Mouse (Mus musculus): ENCODE measurements around the gene Olfr1286. TPM values are rescaled to one million over a fixed set of nuclear protein-coding genes. Genes with fewer than 3 reads are reported as not detected.

Olfr1286 gene
- not detected in 2 replicates for polyA plus RNA-seq (2014; fragmentation: Nextera tagmentation; extraction: Ambion mirVana)

- Histone ChIP-seq H3K9ac (ENCODE audit: low read depth, low read length) (no peak within 1 kb of the TSS), H3K4me3 (ENCODE audit: low read depth, low read length) (no peak within 1 kb of the TSS), H3K36me3 (ENCODE audit: control insufficient read depth, insufficient read depth, low read length) (no peaks in the 10 kb centered on the region), H3K9me3 (ENCODE audit: control insufficient read depth, low read length) (no peaks in the 10 kb centered on the region), H3K27me3 (ENCODE audit: control insufficient read depth, insufficient read depth, low read length) (no peaks in the 10 kb centered on the region), H3K4me2 (replicated peaks; ENCODE audit: low read depth, low read length) (no peak within 1 kb of the TSS), H3K27ac (ENCODE audit: low read depth, low read length) (no peak within 1 kb of the TSS), H3K4me1 (replicated peaks; ENCODE audit: control insufficient read depth, insufficient read depth, low read length) (no peaks in the 10 kb centered on the region)
- DNase-seq (ENCODE audit: low spot score) = no peak
- 77% methylated on average over 1 of the region's 1 CpGs for WGBS
- ATAC-seq (ENCODE audit: low FRiP score) = no peak
These were observed at the start of gene Olfr1286 for GRCm38 (mm10) chr2:111422931-111423330. Gene Olfr1286 (minus strand): TSS chr2:111423115.

GRCm38 (mm10) chr2:111448842-111449241 lies 25.9 kb upstream of the Olfr1286 start, which contains the start of gene Olfr1287:
Gene Olfr1287 (plus strand): TSS chr2:111449142.
- no peak within 1 kb of the TSS for H3K27ac ChIP-seq (ENCODE audit: low read depth, low read length)
- H3K4me2 ChIP-seq (replicated peaks; ENCODE audit: low read depth, low read length) = no peak within 1 kb of the TSS
- H3K9me3 ChIP-seq (ENCODE audit: control insufficient read depth, low read length) = no peaks in the 10 kb centered on the region
- no peak for ATAC-seq (ENCODE audit: low FRiP score)
- WGBS = 86% methylated on average over 1 of the region's 1 CpGs
- H3K4me3 ChIP-seq (ENCODE audit: low read depth, low read length) = no peak within 1 kb of the TSS
- H3K4me1 ChIP-seq (replicated peaks; ENCODE audit: control insufficient read depth, insufficient read depth, low read length) = no peaks in the 10 kb centered on the region
- no peak for DNase-seq (ENCODE audit: low spot score)
- no peaks in the 10 kb centered on the region for H3K27me3 ChIP-seq (ENCODE audit: control insufficient read depth, insufficient read depth, low read length)
- no peaks in the 10 kb centered on the region for H3K36me3 ChIP-seq (ENCODE audit: control insufficient read depth, insufficient read depth, low read length)
- no peak within 1 kb of the TSS for H3K9ac ChIP-seq (ENCODE audit: low read depth, low read length)

- ATAC-seq (ENCODE audit: low FRiP score) = no peak
- Histone ChIP-seq H3K4me1 (replicated peaks; ENCODE audit: control insufficient read depth, insufficient read depth, low read length) (no peaks in the 10 kb centered on the region), H3K4me2 (replicated peaks; ENCODE audit: low read depth, low read length) (no peak within 1 kb of the TSS), H3K9me3 (ENCODE audit: control insufficient read depth, low read length) (no peaks in the 10 kb centered on the region), H3K27me3 (ENCODE audit: control insufficient read depth, insufficient read depth, low read length) (no peaks in the 10 kb centered on the region), H3K4me3 (ENCODE audit: low read depth, low read length) (no peak within 1 kb of the TSS), H3K27ac (ENCODE audit: low read depth, low read length) (no peak within 1 kb of the TSS), H3K36me3 (ENCODE audit: control insufficient read depth, insufficient read depth, low read length) (no peaks in the 10 kb centered on the region), H3K9ac (ENCODE audit: low read depth, low read length) (no peak within 1 kb of the TSS)
- WGBS = 86% methylated on average over 1 of the region's 1 CpGs
- no peak for DNase-seq (ENCODE audit: low spot score)
These were observed 47.7 kb downstream of the Olfr1286 start, which contains the start of gene Olfr1284 for GRCm38 (mm10) chr2:111375222-111375621. Gene Olfr1284 (plus strand): TSS chr2:111375522.

Other genes starting within 250 kb of the Olfr1286 start
- not detected in 2 replicates for gene 4930430A15Rik, start 193.5 kb downstream of the Olfr1286 start, polyA plus RNA-seq (2014; fragmentation: Nextera tagmentation; extraction: Ambion mirVana)
- not detected in 2 replicates for gene Olfr1275, start 187.8 kb downstream of the Olfr1286 start, polyA plus RNA-seq (2014; fragmentation: Nextera tagmentation; extraction: Ambion mirVana)
- gene Olfr1276, start 168.6 kb downstream of the Olfr1286 start, polyA plus RNA-seq (2014; fragmentation: Nextera tagmentation; extraction: Ambion mirVana) = not detected in 2 replicates
- not detected in 2 replicates for gene Olfr1277, start 149.0 kb downstream of the Olfr1286 start, polyA plus RNA-seq (2014; fragmentation: Nextera tagmentation; extraction: Ambion mirVana)
- not detected in 2 replicates for gene Olfr1278, start 133.0 kb downstream of the Olfr1286 start, polyA plus RNA-seq (2014; fragmentation: Nextera tagmentation; extraction: Ambion mirVana)
- not detected in 2 replicates for gene Olfr1279, start 122.5 kb downstream of the Olfr1286 start, polyA plus RNA-seq (2014; fragmentation: Nextera tagmentation; extraction: Ambion mirVana)
- gene Olfr1280, start 109.1 kb downstream of the Olfr1286 start, polyA plus RNA-seq (2014; fragmentation: Nextera tagmentation; extraction: Ambion mirVana) = not detected in 2 replicates
- not detected in 2 replicates for gene Olfr1281, start 96.6 kb downstream of the Olfr1286 start, polyA plus RNA-seq (2014; fragmentation: Nextera tagmentation; extraction: Ambion mirVana)
- not detected in 2 replicates for gene Olfr1282, start 87.0 kb downstream of the Olfr1286 start, polyA plus RNA-seq (2014; fragmentation: Nextera tagmentation; extraction: Ambion mirVana)
- gene Olfr1283, start 56.3 kb downstream of the Olfr1286 start, polyA plus RNA-seq (2014; fragmentation: Nextera tagmentation; extraction: Ambion mirVana) = not detected in 2 replicates
- not detected in 2 replicates for gene Olfr1284, start 47.6 kb downstream of the Olfr1286 start, polyA plus RNA-seq (2014; fragmentation: Nextera tagmentation; extraction: Ambion mirVana)
- not detected in 2 replicates for gene Olfr1287, start 26.0 kb upstream of the Olfr1286 start, polyA plus RNA-seq (2014; fragmentation: Nextera tagmentation; extraction: Ambion mirVana)
- gene Olfr1288, start 51.0 kb upstream of the Olfr1286 start, polyA plus RNA-seq (2014; fragmentation: Nextera tagmentation; extraction: Ambion mirVana) = not detected in 2 replicates
- gene Olfr1289, start 57.7 kb upstream of the Olfr1286 start, polyA plus RNA-seq (2014; fragmentation: Nextera tagmentation; extraction: Ambion mirVana) = not detected in 2 replicates
- 0.08 TPM in 1 of 2 replicates, not detected in the other for gene Olfr1290, start 70.7 kb upstream of the Olfr1286 start, polyA plus RNA-seq (2014; fragmentation: Nextera tagmentation; extraction: Ambion mirVana)
- gene Olfr1291-ps1, start 74.1 kb upstream of the Olfr1286 start, polyA plus RNA-seq (2014; fragmentation: Nextera tagmentation; extraction: Ambion mirVana) = not detected in 2 replicates
- gene Olfr1293-ps, start 102.1 kb upstream of the Olfr1286 start, polyA plus RNA-seq (2014; fragmentation: Nextera tagmentation; extraction: Ambion mirVana) = not detected in 2 replicates
- gene Olfr1294, start 117.2 kb upstream of the Olfr1286 start, polyA plus RNA-seq (2014; fragmentation: Nextera tagmentation; extraction: Ambion mirVana) = not detected in 2 replicates
- not detected in 2 replicates for gene Olfr1295, start 146.6 kb upstream of the Olfr1286 start, polyA plus RNA-seq (2014; fragmentation: Nextera tagmentation; extraction: Ambion mirVana)
- not detected in 2 replicates for gene Olfr1297, start 203.4 kb upstream of the Olfr1286 start, polyA plus RNA-seq (2014; fragmentation: Nextera tagmentation; extraction: Ambion mirVana)
- gene Olfr1298, start 226.1 kb upstream of the Olfr1286 start, polyA plus RNA-seq (2014; fragmentation: Nextera tagmentation; extraction: Ambion mirVana) = not detected in 2 replicates
- not detected in 2 replicates for gene Olfr1299, start 238.3 kb upstream of the Olfr1286 start, polyA plus RNA-seq (2014; fragmentation: Nextera tagmentation; extraction: Ambion mirVana)

Data from hindbrain, embryonic 11.5 days (tissue).